Mouse (Mus musculus): ENCODE results near the gene Josd2. TPM values are rescaled to one million over a fixed set of nuclear protein-coding genes. Genes with fewer than 3 reads are reported as not detected.

Gene Josd2
- 26.9 and 33.4 TPM in 2 replicates for polyA plus RNA-seq (2014; fragmentation: Nextera tagmentation; extraction: Ambion mirVana)

- peak within 1 kb of the TSS; percentile 57 for H3K9ac ChIP-seq (replicated peaks; ENCODE audit: low read depth, low read length)
- WGBS, result under 1% methylated on average over 42 of the region's 42 CpGs
- peak within 1 kb of the TSS; percentile 49 for H3K4me3 ChIP-seq (ENCODE audit: low read depth, low read length)
- no peaks in the 10 kb centered on the region for H3K27me3 ChIP-seq (ENCODE audit: control insufficient read depth, insufficient read depth, low read length)
- peak within 1 kb of the TSS; percentile 73 for H3K4me2 ChIP-seq (ENCODE audit: low read depth, low read length)
- peak; percentile 93 for ATAC-seq (ENCODE audit: low read depth)
- H3K9me3 ChIP-seq (ENCODE audit: control insufficient read depth, low read length), result no peaks in the 10 kb centered on the region
- peaks cover 23% of the 10 kb centered on the region for H3K4me1 ChIP-seq (ENCODE audit: control insufficient read depth, insufficient read depth, low read length)
- H3K27ac ChIP-seq (ENCODE audit: low read depth, low read length), result peak within 1 kb of the TSS; percentile 89
- H3K36me3 ChIP-seq (ENCODE audit: control insufficient read depth, insufficient read depth, low read length), result peaks cover 12% of the 10 kb centered on the region
These were observed at the start of gene Josd2 for GRCm38 (mm10) chr7:44467811-44468411. Gene Josd2, plus strand, starts transcription at chr7:44467980.

GRCm38 (mm10) chr7:44427666-44428065 is 40.1 kb upstream of the Josd2 start:
- H3K36me3 ChIP-seq (ENCODE audit: control insufficient read depth, insufficient read depth, low read length), result no peaks in the 10 kb centered on the region
- H3K9ac ChIP-seq (replicated peaks; ENCODE audit: low read depth, low read length), result peak overlapping the region; percentile 32
- H3K4me3 ChIP-seq (ENCODE audit: low read depth, low read length), result peak overlapping the region; percentile 78
- H3K27me3 ChIP-seq (ENCODE audit: control insufficient read depth, insufficient read depth, low read length), result no peaks in the 10 kb centered on the region
- peak overlapping the region; percentile 78 for H3K27ac ChIP-seq (ENCODE audit: low read depth, low read length)
- 10% methylated on average over 8 of the region's 8 CpGs for WGBS
- peak; percentile 1; the same call in 1 of the 2 replicates for ATAC-seq (ENCODE audit: low read depth)
- peak overlapping the region; percentile 46 for H3K4me2 ChIP-seq (ENCODE audit: low read depth, low read length)
- H3K9me3 ChIP-seq (ENCODE audit: control insufficient read depth, low read length), result no peaks in the 10 kb centered on the region
- peaks cover 35% of the 10 kb centered on the region for H3K4me1 ChIP-seq (ENCODE audit: control insufficient read depth, insufficient read depth, low read length)

- Histone ChIP-seq H3K4me1 (ENCODE audit: control insufficient read depth, insufficient read depth, low read length) (peaks cover 36% of the 10 kb centered on the region), H3K4me3 (ENCODE audit: low read depth, low read length) (peak overlapping the region; percentile 78), H3K9me3 (ENCODE audit: control insufficient read depth, low read length) (no peaks in the 10 kb centered on the region), H3K9ac (replicated peaks; ENCODE audit: low read depth, low read length) (peak overlapping the region; percentile 98), H3K27me3 (ENCODE audit: control insufficient read depth, insufficient read depth, low read length) (no peaks in the 10 kb centered on the region), H3K36me3 (ENCODE audit: control insufficient read depth, insufficient read depth, low read length) (no peaks in the 10 kb centered on the region), H3K4me2 (ENCODE audit: low read depth, low read length) (peak overlapping the region; percentile 57), H3K27ac (ENCODE audit: low read depth, low read length) (peak overlapping the region; percentile 98)
- 1% methylated on average over 17 of the region's 38 CpGs for WGBS
- ATAC-seq (ENCODE audit: low read depth), result peak; percentile 32
These were observed 39.4 kb upstream of the Josd2 start for GRCm38 (mm10) chr7:44428171-44428950.

GRCm38 (mm10) chr7:44428968-44429521 is 38.7 kb upstream of the Josd2 start, which contains the start of gene Lrrc4b:
Gene Lrrc4b, plus strand, starts transcription at chr7:44429018.
- Histone ChIP-seq H3K36me3 (ENCODE audit: control insufficient read depth, insufficient read depth, low read length) (no peaks in the 10 kb centered on the region), H3K4me3 (ENCODE audit: low read depth, low read length) (peak within 1 kb of the TSS; percentile 78), H3K4me2 (ENCODE audit: low read depth, low read length) (peak within 1 kb of the TSS; percentile 57), H3K9ac (replicated peaks; ENCODE audit: low read depth, low read length) (peak within 1 kb of the TSS; percentile 98), H3K4me1 (ENCODE audit: control insufficient read depth, insufficient read depth, low read length) (peaks cover 36% of the 10 kb centered on the region), H3K9me3 (ENCODE audit: control insufficient read depth, low read length) (no peaks in the 10 kb centered on the region), H3K27ac (ENCODE audit: low read depth, low read length) (peak within 1 kb of the TSS; percentile 98), H3K27me3 (ENCODE audit: control insufficient read depth, insufficient read depth, low read length) (no peaks in the 10 kb centered on the region)
- 0% methylated on average over 25 of the region's 69 CpGs for WGBS
- ATAC-seq (ENCODE audit: low read depth), result peak; percentile 66

GRCm38 (mm10) chr7:44429534-44430488 is 38.0 kb upstream of the Josd2 start:
- H3K9me3 ChIP-seq (ENCODE audit: control insufficient read depth, low read length), result no peaks in the 10 kb centered on the region
- peak overlapping the region; percentile 98 for H3K9ac ChIP-seq (replicated peaks; ENCODE audit: low read depth, low read length)
- WGBS, result 1% methylated on average over 30 of the region's 32 CpGs
- H3K27ac ChIP-seq (ENCODE audit: low read depth, low read length), result peak overlapping the region; percentile 98
- H3K4me1 ChIP-seq (ENCODE audit: control insufficient read depth, insufficient read depth, low read length), result peaks cover 36% of the 10 kb centered on the region
- H3K4me2 ChIP-seq (ENCODE audit: low read depth, low read length), result peak overlapping the region; percentile 57
- H3K4me3 ChIP-seq (ENCODE audit: low read depth, low read length), result peak overlapping the region; percentile 78
- ATAC-seq (ENCODE audit: low read depth), result peak; percentile 33
- H3K36me3 ChIP-seq (ENCODE audit: control insufficient read depth, insufficient read depth, low read length), result no peaks in the 10 kb centered on the region
- H3K27me3 ChIP-seq (ENCODE audit: control insufficient read depth, insufficient read depth, low read length), result no peaks in the 10 kb centered on the region

- H3K4me2 ChIP-seq (ENCODE audit: low read depth, low read length), result no peak overlapping the region
- no peak overlapping the region for H3K9ac ChIP-seq (replicated peaks; ENCODE audit: low read depth, low read length)
- peaks cover 31% of the 10 kb centered on the region for H3K4me1 ChIP-seq (ENCODE audit: control insufficient read depth, insufficient read depth, low read length)
These were observed 35.2 kb upstream of the Josd2 start for GRCm38 (mm10) chr7:44432550-44432949.

GRCm38 (mm10) chr7:44433371-44433770 is 34.4 kb upstream of the Josd2 start:
- H3K9me3 ChIP-seq (ENCODE audit: control insufficient read depth, low read length), result no peaks in the 10 kb centered on the region
- H3K4me3 ChIP-seq (ENCODE audit: low read depth, low read length), result no peak overlapping the region
- WGBS, result 5% methylated on average over 7 of the region's 7 CpGs
- no peak overlapping the region for H3K4me2 ChIP-seq (ENCODE audit: low read depth, low read length)
- H3K36me3 ChIP-seq (ENCODE audit: control insufficient read depth, insufficient read depth, low read length), result no peaks in the 10 kb centered on the region
- peak; percentile 18; the same call in 1 of the 2 replicates for ATAC-seq (ENCODE audit: low read depth)
- no peaks in the 10 kb centered on the region for H3K27me3 ChIP-seq (ENCODE audit: control insufficient read depth, insufficient read depth, low read length)
- no peak overlapping the region for H3K27ac ChIP-seq (ENCODE audit: low read depth, low read length)
- H3K9ac ChIP-seq (replicated peaks; ENCODE audit: low read depth, low read length), result no peak overlapping the region
- H3K4me1 ChIP-seq (ENCODE audit: control insufficient read depth, insufficient read depth, low read length), result peaks cover 29% of the 10 kb centered on the region

More at GRCm38 (mm10) chr7:44432550-44432949, 35.2 kb upstream of the Josd2 start:
- H3K36me3 ChIP-seq (ENCODE audit: control insufficient read depth, insufficient read depth, low read length), result no peaks in the 10 kb centered on the region
- H3K4me3 ChIP-seq (ENCODE audit: low read depth, low read length), result no peak overlapping the region
- H3K27me3 ChIP-seq (ENCODE audit: control insufficient read depth, insufficient read depth, low read length), result no peaks in the 10 kb centered on the region
- H3K27ac ChIP-seq (ENCODE audit: low read depth, low read length), result no peak overlapping the region
- no peak for ATAC-seq (ENCODE audit: low read depth)
- H3K9me3 ChIP-seq (ENCODE audit: control insufficient read depth, low read length), result no peaks in the 10 kb centered on the region
- 71% methylated on average over 6 of the region's 6 CpGs for WGBS

GRCm38 (mm10) chr7:44434089-44434488 is 33.7 kb upstream of the Josd2 start:
- peaks cover 29% of the 10 kb centered on the region for H3K4me1 ChIP-seq (ENCODE audit: control insufficient read depth, insufficient read depth, low read length)
- H3K27ac ChIP-seq (ENCODE audit: low read depth, low read length), result no peak overlapping the region
- H3K27me3 ChIP-seq (ENCODE audit: control insufficient read depth, insufficient read depth, low read length), result no peaks in the 10 kb centered on the region
- no peak overlapping the region for H3K9ac ChIP-seq (replicated peaks; ENCODE audit: low read depth, low read length)
- H3K9me3 ChIP-seq (ENCODE audit: control insufficient read depth, low read length), result no peaks in the 10 kb centered on the region
- H3K36me3 ChIP-seq (ENCODE audit: control insufficient read depth, insufficient read depth, low read length), result no peaks in the 10 kb centered on the region
- no peak for ATAC-seq (ENCODE audit: low read depth)
- no peak overlapping the region for H3K4me3 ChIP-seq (ENCODE audit: low read depth, low read length)
- no peak overlapping the region for H3K4me2 ChIP-seq (ENCODE audit: low read depth, low read length)
- 74% methylated on average over 9 of the region's 9 CpGs for WGBS

All from neural tube, embryonic 14.5 days (tissue).